Mouse (Mus musculus): ENCODE measurements around the gene Selenoi.

The Selenoi gene

GRCm38 (mm10) chr5:30238533-30238932 is 6.2 kb downstream of the Selenoi start:
- in situ Hi-C loops (cut with MboI), result no loop called here

DNA sequence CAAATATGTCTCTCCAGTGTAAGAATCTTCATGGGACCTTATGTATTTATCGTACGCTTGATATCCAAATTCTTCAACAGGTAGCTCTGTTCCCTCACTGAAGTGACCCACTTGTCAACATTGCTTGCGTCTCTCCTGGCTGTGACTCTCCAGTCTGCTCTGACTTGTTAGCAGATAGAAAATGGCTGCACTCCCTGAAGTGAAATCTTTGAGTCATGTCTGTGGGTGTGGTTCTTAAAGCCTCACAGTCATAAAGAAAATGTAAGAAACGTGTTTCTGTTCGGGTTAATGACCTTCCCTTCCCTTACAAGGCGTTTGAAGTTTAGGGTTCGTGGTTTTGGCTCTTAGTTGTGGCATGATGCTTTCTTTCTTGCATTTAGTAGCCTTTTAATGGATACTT is 8.2 kb downstream of the Selenoi start:
- in situ Hi-C loops (cut with MboI), result no loop called here

DNA sequence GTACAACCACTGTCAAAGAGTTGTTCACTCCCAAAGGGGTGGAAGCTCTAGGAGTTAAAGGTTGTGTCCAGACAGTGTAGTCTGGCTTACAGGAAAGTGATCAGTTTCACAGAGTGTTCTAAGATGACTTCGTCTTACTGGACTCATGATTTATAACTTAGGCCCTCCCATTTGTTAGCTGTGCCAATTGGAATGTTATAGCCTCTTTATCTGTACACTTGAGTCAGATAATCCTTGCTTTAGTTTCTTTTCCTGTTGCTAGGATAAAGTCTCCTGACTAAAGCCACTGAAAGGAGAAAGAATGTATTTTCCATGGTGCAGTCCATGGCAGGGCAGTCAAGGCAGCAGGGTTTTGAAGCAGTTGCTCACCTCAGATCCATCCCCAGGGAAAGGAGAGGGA is 10.0 kb downstream of the Selenoi start:
- in situ Hi-C loops (cut with MboI), result no loop called here

GRCm38 (mm10) chr5:30243741-30244140 is 11.4 kb downstream of the Selenoi start:
- in situ Hi-C loops (cut with MboI), result no loop called here

DNA sequence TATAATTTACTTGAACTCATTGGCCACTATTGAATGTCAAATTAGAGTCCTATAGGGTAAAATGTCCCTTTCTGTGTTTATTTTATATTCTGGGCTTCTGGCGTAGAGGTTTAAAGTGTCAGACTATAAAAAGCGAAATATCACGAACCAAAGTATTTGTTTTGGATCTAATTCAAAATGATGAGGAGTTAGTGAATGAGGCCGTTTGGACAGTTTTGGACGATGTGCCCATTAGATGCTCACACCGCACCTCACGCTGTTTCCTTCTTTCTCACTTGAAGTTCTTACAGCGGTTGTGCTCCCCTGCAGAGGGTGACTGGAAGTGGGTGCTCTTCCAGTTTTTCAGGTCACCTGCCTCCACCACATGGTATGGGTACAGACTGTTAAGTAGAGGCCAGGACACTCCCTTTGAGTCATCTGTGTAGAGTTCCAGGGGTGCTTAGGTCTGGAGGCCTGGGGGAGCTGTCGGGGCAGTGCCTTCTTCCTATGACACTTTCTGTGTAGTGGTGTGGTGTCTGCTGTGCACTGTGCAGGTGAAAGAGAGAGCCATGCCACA is 13.6 kb downstream of the Selenoi start:
- in situ Hi-C loops (cut with MboI), result no loop called here

GRCm38 (mm10) chr5:30247666-30248065 is 15.3 kb downstream of the Selenoi start:
- in situ Hi-C loops (cut with MboI), result no loop called here

DNA sequence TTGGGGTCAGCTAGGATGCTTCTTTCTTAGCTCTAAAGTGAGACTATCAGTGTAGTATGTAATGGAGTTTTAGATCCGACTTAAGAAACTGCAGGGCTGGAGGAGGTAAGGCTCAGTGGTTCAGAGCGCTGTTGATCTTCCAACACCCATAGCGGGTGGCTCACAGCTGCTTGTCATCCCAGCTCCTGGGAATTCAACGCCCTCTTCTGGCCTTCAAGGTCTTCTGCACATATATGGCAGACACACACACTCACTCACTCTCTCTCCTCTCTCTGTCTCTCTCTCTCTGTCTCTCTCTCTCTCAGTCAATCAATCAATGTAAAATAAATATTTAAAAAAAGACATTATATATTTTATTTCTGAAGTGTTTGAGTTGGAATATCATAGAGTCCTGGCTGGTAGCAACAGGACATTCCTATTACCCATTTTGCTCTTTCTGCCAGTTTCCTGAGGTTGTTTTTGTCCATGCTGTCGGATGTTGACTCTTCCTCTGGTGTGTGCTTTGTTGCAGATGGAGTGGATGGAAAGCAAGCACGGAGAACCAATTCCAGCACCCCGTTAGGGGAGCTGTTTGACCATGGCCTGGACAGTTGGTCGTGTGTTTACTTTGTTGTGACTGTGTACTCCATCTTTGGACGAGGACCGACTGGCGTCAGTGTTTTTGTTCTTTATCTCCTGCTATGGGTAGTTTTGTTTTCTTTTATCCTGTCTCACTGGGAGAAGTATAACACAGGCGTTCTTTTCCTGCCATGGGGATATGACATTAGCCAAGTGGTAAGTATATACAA is 23.4 kb downstream of the Selenoi start:
- in situ Hi-C loops (cut with MboI), result no loop called here

- in situ Hi-C loops (cut with MboI), result no loop called here
Observed at GRCm38 (mm10) chr5:30258776-30259175, 26.4 kb downstream of the Selenoi start.

- in situ Hi-C loops (cut with MboI), result no loop called here
Observed at GRCm38 (mm10) chr5:30270571-30271190, 38.3 kb downstream of the Selenoi start.

DNA sequence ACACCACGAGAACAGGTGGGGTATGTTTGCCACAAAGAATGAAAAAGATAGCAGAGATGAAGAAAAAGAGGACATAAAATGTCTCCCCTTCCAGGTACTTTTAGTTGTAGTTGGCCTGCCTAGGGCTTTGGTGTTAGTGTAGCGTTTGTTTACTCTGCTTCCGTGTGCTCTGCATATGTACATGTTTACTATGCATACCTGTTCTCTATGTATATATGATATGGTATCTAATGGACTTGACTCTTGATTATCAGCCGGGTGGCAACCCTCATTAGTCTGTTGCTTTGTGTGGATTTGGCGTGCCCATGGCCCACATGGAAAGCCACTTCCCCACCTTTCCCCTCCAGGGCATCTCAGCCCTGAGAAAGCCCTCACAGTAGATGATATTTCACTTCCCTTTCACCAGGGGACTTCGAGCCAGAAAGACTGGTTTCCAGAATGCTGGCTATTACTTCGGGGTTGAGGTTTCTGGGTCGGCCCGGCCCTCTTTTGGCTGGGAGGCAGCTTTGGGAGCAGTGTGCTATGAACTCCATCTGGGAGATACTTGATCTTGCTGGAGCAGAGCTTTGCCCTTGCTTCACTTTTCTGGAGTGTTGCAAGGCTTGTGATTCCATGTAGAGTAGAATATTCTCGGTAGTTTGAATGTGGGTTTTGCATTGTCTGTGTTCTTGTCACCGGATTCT is 39.4 kb downstream of the Selenoi start:
- in situ Hi-C loops (cut with MboI), result no loop called here

- in situ Hi-C loops (cut with MboI), result no loop called here
Observed at GRCm38 (mm10) chr5:30276361-30276760, 44.0 kb downstream of the Selenoi start.

- in situ Hi-C loops (cut with MboI), result no loop called here
Observed at GRCm38 (mm10) chr5:30278952-30279351, 46.6 kb downstream of the Selenoi start.

DNA sequence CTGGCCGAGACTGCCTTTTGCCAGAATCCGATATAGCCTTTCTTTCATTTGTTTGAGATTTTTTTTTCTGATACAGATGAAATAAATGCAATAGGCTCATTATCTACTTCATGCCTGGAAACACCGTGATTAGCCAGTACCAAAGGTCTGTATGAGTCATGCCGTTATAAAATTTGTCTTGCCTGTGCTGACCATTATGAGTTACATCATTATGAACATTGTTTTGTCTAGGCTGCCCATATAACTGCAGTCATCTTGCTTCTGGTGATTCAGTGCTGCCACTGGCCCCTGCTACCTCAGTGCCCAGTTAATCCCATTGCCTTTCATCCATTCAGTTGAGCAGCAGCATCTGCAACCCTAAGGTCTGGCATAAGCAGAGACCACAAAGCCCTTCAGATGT is 47.1 kb downstream of the Selenoi start:
- in situ Hi-C loops (cut with MboI), result no loop called here

DNA sequence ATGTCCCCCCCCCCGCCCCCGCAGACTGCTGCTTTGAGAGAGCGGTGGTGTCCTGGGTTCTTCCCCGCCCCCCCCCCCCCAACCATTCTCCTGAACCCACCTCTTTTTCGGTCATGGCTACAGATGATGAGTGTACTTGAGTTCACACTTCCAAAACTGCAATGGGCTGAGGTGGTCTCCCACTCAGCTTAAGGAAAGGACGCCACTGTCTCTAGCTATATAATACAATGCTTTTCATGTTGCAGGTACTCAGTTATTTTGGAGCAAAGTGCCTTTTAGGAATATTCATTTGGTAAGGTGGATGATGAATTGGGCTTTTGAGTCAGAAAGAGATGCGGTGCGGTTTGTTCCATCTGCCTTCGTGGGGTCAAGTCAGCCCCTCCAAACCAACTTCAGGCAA is 48.5 kb downstream of the Selenoi start:
- in situ Hi-C loops (cut with MboI), result no loop called here

DNA sequence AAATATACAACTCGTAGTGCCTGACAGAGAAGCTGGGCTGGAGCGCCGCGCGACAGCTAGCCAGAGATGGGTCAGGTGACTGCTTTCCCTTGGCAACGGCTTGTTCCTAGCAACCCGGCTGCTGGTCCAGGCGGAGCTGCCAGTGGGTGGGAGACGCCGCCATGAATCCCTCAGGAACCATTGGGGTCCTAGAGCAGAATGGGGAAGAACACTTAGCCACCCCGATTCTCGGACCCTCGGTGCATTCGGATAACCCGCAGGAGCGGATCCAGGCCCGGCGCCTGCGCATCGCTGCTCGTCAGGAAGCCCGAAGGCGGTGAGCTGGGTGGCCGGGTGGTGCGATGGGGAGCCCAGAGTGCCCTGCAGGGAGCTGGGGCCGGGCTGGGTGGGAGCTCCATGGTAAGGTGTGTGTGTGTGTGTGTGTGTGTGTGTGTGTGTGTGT is 48.9 kb downstream of the Selenoi start, which contains the start of gene Drc1:
TSS of gene Drc1 (plus strand) at position 98 of the 442 bp plus-strand sequence.
- in situ Hi-C loops (cut with MboI), result no loop called here

DNA sequence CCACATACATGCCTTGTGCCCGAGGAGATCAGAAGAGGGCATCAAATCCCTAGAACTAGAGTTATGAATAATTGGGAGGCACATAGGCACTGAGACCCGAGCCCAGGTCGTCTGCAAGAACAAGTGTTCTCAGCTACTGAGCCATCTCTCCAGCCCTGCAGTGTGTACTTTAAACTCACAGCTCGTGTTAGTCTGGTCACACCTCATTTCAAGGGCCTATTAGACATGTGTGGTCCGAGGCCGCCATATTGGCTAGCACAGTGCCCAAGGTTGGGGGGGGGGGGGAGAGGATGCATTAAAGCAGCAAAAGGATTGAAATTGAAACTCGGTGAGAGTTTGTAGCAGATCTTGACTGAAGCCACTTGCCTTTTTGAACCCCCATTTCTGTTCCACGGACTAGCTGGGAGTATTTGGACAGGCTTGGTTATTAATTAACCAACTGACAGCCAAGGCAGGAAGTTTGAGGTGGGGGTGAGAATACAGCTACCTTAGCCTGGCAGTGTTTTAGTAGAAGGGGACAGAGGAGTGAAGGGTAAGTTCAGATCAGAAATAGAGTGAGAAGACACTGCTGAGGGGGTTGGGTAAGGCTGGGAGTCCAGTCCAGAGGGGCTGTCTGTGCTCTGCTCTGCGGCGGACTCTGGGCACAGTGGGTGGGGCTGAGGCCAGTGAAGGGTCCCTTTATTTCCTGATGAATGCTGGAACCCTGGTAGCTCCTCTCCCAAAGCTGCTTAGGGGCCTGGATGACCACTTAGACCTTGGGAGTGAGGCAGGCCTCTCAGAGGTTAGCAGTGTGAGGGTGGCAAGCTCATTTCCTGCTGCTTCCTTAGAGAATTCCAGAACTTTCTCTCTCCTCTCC is 53.8 kb downstream of the Selenoi start:
- in situ Hi-C loops (cut with MboI), result no loop called here

GRCm38 (mm10) chr5:30287106-30287882 is 54.9 kb downstream of the Selenoi start:
- in situ Hi-C loops (cut with MboI), result no loop called here

Data from mature B cell (primary cell).